Mouse (Mus musculus) adrenal gland, adult 18-20 months (tissue): ENCODE data around the gene Keg1. TPM values are rescaled to one million over a fixed set of nuclear protein-coding genes. Genes with fewer than 3 reads are reported as not detected.
"Not testable (repeated sequence)": the region's sequence is repeated elsewhere in the genome, so short reads cannot be mapped to it uniquely, and the experiment has no call there.

Experiments used
- DNase-seq, 2 experiments: peaks; one replicate each; pipeline ENCODE4 v3.0.0; 2021 to 2022; ENCODE audit warnings: low spot score in 2 of 2
- long read RNA-seq, 2 experiments: library from polyadenylated mRNA; stranded (forward); transcript quantifications; one replicate each; pipeline ENCODE4 v2.0.0; 2021
- total RNA-seq, 2 experiments: library from RNA; stranded (reverse); gene quantifications; 1 replicate in 1 of 2; 2 replicates in 1 of 2; pipeline ENCODE4 v1.2.3; 2021

Keg1 gene
- total RNA-seq = under 1 TPM in 1 of 2 experiments, not detected in 1; 0.60 TPM
- long read RNA-seq, experiment 1 = 0 reads
- long read RNA-seq, experiment 2 = 0 reads

DNA sequence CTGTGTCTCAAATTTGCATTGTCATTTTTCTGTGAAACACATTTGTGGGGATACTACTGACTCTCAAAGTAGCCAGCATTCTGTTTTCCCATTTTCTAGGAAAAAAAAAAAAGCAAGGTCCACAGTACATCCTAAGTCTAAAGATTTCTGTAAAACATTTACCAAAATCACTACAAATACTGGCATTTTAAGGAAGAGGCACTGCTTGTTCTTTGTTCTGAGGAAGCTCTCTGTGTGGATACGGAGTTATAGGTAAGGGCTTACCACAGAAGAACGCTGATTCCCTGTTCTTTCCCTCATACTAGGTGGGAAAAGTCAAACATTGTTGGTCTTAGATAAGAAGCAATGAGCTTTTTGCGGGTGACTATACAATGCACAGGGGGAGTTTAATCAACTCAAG lies at the start of gene Keg1:
Keg1 (plus strand) TSS at position 197 of the 400 bp plus-strand sequence.
- no peak for DNase-seq

DNA sequence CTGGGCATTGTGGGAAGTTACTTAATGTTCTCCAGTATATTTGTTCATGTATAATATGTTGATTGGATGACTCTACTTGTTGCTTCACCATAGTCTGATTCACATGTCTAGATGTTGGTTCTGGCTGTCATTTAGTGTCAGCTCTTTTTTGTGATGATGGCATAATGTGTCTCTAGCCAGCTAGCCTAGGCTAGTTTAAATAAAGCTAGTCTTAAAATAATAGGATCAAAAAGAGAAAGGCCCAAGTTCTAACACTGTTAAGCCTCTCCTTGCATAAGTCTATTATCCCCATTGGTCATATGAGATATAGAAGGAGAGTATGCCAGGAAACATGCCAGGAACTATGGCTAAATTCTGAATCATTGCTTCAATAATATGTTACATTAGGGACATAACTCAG lies 46.1 kb upstream of the Keg1 start:
- DNase-seq = no peak

DNA sequence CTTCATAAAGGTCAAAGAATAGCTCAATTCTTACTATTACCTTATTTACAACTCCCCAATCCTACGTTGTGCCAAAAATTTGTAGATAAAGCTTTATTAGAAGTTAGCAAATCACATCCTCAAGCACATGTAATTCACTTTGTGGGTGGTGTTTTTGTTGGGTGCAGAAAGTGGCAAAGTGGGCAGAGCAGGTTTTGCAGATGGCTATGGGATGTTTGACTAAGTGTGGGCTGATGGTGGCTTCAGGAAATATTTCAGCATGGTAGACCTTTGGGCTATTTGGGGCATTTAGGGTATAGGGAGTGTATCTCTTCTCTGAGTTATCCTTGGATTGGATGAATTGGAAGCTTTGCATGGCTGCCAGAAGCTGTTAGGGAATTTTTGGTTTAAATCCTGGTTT lies 29.4 kb upstream of the Keg1 start:
- no peak for DNase-seq

DNA sequence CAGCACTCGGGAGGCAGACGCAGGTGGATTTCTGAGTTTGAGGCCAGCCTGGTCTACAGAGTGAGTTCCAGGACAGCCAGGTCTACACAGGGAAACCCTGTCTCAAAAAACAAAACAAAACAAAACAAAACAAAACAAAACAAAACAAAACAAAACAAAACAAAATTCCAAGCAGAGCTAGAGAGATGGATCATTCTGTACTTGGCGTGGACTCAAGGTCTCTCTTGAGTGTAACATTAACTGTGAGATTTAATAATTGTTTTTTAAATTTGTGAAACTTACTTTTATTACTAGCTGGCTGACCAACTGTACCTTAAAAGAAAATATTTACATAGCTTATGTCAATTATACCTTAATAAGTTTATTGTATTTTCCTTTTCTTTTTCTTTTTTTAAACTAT lies 27.0 kb upstream of the Keg1 start:
- DNase-seq = not testable (repeated sequence)

DNA sequence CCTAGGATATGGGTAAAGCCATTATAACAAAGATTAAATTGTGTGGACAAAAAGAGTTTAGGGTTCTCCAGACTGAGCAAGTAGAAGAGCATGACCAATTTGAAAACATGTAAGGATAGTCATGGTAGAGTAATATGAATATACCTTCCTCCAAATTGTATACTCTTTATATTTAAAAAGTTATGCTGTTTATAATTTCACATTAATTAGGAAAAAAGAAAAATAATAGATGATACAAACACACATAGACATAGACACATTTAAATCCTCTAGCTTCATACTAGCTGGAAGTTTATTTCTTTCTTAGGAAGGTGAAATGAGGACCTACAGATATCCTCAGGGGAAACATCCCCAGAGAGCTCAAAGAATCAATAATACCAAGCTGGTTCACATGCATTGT lies 25.4 kb upstream of the Keg1 start, which contains the start of gene Olfr1442:
Olfr1442 (plus strand) TSS at position 301 of the 400 bp plus-strand sequence.
- DNase-seq = no peak

DNA sequence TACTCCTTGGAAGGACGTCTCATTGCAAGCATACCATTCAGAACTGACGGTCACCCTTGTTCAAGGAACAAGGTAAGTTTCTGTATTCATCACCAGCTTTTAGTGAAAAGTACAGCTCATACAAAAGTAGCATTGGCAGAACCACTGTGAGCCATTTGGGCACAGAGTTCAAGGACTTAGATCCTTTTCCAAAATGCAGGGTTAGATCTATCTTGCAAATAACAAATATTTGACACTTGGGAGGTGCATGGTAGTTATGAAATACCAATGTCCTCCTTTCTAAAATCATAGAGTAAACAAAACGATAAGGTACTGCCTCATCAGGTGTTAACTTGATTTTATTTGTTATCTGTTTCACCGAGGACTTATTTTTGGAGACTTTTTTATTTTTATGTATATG lies 24.5 kb upstream of the Keg1 start:
- no peak for DNase-seq

DNA sequence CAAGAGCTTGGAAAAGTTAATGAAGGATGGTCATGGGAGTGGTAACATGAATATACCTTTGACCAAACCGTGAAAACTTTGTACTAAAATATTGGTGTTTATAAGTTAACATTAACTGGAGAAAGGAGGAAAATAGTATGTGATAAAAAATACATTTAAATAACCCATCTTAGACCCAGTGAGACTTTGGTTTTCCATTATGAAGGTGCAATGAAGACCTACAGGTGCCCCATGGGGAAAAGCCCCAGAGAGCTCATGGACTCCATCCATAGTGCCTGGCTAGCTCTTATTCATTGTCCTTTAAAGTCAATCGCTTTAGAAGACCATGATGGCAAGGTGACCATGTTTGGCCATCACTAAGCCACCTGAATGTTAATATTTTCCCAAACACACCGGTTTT lies 17.8 kb upstream of the Keg1 start, which contains the start of gene Olfr1443:
Olfr1443 (plus strand) TSS at position 301 of the 400 bp plus-strand sequence.
- DNase-seq = no peak

DNA sequence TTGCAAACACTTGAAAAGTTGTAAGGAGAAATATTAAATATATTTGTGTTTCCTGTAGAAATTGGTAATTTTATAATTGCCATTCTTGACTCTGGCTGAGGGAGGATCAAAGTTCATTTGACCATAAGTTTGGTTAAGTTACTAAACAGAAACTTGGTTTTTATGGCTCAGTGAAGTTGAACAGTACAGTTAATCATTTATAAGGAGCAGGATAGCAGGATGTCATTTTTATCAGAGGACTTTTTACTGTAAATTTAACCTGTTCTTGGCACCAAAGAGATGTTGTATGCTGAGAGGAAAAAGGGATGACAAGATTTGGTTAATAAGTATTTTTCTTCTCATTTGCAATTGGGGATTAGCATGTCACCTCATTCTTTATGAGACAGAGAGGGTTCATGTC lies 10.9 kb upstream of the Keg1 start:
- no peak for DNase-seq

DNA sequence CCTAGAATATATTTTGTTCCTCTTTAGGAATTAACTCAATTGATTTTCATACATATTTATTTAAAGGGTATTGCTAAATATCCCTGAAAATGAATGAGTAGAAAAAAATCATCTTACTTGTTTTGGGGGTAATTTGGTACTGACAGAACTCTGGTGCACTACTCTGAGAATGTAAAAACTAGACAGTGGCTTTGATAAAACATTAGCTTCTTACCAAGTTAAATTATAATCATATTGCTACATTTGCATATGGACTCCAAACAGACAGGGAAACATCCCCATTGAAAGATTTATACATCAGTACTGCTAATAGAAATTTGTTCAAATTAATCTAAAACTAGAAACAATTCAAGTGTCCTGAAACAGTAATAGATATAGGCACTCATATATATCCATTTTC lies 10.4 kb upstream of the Keg1 start:
- no peak for DNase-seq

DNA sequence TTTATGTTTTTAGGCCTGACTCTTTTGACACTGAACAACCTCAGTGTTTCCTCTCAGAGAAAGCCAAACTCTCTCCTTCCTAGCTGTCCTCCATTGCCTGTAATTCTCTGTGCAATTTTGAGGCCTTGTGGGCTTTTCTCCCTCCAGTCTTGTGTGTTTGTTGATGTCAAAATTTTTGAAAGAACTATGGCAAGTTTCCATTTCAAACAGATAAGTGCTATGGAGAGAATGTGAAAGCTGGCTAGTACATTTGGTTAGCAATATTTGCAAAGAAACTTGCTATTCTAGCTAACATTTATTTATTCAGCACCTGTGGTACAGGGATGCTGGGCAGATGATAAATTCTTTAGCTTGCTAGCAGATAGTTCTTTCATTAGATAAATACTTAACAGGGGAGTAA lies 635 bp downstream of the Keg1 start:
- no peak for DNase-seq

DNA sequence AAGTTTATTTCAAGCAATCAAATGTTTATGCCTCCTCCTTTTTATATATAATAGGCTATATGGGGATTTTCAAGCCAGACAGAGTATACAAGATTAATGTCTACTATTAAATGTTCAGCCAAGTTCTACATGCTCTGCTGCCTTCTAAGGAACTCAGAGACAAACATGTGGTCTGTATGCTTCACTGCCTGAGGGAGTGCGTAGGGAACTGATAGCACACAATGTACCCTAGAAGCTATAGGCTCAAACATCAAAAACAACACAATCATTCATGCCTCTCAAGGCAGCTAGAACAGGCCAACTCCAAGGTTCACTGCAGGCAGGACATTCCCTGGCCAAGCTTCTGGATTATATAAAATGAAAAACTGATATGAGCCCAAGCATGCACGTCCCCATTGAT lies 12.9 kb downstream of the Keg1 start:
- no peak for DNase-seq

DNA sequence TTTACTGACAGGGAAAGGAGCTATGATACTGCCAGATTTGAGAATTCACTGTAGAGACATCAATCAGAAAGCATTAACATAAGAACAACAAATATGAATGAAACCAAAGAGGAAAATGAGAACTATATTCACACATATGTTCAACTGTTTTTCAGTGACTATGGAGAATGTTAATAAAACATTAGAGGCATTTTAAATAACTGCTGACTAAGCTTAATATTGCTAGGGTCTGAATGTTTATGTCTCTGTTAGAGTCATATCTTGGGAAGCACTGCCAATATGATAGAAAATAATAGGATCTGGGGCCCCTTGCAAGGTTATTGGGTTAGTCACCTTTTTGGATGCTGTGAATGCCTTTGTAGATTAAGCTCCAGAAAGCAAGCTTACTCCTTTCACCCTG lies 13.4 kb downstream of the Keg1 start:
- no peak for DNase-seq

DNA sequence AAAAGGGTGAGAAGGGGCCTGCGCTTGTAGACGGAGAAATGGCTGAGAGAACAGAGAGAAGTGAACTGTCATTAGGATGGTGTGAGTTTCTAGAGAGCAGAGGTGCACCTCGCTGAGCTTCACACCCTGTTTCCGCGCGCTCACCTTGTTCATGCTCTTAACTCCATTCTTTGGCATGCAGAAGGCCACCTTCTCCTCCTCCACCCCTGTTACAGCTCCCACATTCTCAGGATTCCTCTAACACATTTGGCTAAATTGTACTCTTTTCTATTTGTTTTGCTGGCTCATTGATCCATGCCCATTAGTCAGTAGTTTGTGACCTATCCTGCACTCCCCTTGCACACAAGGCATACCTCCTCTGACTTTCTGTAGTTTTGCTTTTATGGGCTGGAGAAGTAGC lies 23.6 kb downstream of the Keg1 start:
- DNase-seq = no peak

DNA sequence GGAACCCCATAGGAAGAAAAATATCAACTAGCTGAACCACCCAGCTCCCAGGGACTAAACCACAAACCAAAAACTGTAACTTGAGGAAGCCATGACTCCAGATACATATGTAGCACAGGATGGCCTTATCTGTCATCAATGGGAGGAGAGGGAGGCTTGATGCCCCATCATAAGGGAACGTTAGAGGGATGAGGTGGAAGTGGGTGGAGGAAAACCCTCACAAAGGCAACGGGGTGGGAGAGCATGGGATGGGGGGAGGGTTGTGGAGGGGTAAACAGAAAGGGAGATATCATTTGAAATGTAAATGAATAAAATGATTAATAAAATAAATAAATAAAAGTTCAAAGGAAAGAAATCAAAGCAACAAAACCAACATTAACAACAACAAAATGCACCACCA lies 24.9 kb downstream of the Keg1 start:
- no peak for DNase-seq

DNA sequence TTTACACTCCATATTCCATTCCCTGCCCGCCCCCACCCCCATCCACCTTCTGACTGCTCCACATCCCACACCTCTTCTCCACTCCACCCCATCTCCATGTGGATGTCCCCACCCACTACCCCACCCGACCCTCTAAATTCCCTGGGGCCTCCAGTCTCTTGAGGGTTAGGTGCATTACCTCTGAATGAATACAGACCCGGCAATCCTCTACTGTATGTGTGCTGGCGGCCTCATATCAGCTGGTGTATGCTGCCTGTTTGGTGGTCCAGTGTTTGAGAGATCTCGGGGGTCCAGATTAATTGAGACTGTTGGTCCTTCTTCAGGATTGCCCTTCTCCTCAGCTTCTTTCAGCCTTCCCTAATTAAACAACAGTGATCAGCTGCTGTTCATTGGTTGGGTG lies 25.3 kb downstream of the Keg1 start:
- DNase-seq = not testable (repeated sequence)

DNA sequence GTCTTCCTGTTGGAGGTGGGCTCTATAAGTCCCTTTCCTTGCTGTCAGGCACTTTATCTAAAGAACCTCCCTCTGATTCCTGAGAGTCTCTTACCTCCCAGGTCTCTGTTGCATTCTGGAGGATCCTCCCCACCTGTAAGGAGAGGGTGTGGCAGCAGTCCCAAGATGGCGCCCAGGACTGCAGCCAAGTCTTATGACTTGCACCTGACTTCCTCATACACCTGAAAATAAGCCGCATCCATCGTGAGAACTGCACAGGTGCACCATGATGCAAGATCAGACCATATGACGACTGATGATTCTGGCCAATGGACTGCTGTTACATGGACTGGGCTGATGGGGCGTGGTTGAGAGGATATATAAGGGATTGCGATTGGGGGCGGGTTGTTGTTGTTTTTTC lies 26.0 kb downstream of the Keg1 start:
- DNase-seq = not testable (repeated sequence)

DNA sequence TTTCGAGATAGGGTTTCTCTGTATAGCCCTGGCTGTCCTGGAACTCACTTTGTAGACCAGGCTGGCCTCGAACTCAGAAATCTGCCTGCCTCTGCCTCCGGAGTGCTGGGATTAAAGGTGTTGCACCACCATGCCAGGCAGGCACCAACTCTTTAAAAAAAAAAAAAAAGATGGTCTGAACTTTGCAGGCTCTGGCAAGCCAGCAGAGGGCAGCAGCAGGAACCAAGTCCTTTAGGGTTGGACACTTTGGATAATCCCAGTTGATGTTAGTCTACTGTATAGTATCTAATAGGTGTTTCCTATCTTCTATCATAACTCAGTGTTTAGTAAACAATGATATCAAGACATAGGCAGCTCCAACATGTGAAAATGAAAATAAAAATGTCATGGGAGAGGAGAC lies 26.7 kb downstream of the Keg1 start:
- peak; percentile 40 to 54 for DNase-seq

DNA sequence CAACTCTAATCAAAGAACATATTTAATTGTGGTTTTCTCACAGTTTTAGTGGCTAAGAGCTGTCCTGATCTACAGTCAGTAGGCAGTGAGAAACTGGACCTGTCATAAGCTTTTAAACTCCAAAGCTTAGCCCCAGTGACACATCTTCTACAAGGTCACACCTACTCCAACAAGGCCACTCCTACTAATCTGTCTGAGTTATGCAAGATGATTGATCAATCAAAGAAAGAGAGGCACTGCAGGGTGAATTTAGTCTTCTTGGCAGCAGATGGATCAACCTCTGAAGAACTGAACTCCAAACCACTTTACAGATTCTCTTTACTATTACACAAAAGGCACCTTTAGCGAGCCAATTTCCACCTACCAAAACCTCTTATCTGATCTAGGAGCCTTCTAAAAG lies 30.3 kb downstream of the Keg1 start:
- DNase-seq = no peak

DNA sequence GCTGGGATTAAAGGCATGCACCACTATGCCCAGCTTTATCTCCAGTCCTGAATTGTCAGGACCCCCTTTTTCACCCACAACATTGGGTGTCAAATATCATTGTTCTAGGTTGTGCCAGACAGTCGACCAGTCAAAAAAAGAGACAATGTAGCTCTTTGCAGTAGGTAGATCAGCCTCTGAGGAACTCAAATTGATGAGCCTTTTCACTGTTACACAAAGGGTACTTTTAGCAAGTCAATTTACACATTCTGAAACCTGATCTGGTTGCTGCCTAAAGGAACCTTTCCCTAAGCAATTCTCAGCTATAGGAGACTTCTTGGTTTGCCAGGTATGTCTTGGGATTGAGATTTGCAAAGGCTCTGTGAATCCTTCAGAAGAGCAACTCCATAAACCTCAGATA lies 35.5 kb downstream of the Keg1 start:
- no peak for DNase-seq

DNA sequence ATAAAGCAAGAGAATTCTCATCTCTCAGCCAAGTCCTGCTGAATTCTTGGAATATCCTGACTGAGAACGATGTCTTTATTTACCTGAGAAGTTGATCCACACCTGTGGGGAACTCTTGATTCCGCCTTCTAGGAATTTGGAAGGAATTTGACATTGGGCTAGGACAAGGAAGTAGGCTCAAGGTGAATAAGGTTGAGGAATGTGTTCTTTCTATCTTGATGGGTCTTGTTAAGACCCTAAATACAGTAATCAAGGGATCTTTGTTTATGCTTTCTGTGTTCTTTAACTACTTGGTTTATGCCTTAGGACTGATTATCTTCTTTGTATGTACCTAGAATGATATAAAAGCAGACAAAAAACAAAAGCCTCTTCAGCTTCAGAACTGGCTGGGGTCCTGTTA lies 36.4 kb downstream of the Keg1 start:
- DNase-seq = no peak

DNA sequence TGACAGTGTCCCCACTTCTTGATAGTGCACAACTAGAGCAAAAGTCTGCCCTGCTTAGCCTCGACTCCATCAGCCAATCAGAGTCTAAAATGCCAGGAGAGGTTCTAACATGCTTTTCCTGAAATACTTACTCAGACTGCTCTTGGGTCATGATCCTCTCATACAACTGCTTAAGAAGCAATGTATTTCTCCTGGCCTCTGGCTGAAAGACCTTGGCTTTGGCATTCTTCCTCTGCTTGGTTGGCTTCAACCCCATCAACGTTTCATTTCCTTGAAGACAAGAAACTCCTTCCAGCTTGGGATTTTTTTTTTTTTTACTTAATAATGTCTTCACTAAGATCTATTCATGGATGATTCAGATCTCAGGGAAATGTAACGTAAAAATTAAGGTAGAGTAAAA lies 60.7 kb downstream of the Keg1 start:
- DNase-seq = no peak

DNA sequence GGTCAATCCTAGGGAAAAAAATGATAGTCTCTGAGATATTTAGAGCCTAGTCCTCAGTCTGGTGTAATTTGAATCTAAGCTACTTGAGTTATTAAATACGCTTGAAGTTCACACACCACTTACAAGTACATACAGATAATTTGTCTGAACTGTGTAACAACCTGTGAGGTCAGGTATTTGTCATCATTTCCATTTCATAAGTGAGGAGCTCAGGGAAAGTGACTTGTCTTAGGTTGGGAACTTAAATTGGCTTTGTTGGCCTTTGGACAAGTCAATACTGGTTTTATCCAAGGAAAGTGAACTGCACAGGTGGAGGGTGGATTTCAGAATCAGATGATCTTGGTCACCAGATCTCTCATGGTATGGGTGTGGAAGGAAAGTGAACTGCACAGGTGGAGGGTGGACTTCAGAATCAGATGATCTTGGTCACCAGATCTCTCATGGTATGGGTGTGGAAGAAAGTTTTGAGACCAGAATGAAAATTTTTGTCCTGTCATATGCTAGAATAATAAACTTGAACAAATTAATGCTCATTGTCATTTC lies 63.4 kb downstream of the Keg1 start:
- DNase-seq = no peak

DNA sequence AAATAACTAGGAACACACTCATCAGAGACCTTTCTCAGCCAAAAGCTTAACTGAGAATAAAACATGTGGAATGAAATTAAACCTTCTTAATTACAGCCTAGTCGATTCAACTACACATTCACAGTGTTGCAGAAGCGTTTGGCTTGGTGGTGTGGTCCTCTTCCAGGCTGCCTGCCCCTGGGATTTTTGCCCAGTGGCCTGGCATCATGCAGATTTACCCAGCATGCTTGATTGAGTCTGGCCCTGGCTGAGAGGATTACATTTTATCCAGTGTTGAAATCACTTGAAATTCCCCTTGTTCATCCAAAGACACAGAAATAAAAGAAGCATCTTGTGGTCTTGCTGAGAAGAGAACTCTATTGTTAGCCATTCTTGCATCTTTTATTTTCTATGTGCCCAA lies 64.1 kb downstream of the Keg1 start:
- peak in 1 of 2 experiments; percentile 32 for DNase-seq
